Mouse (Mus musculus): ENCODE results near the gene Dgkg. TPM values are rescaled to one million over a fixed set of nuclear protein-coding genes. Genes with fewer than 3 reads are reported as not detected.

Dgkg gene
- polyA plus RNA-seq, 1 experiment from 2014 or later, result 0.47 TPM

DNA sequence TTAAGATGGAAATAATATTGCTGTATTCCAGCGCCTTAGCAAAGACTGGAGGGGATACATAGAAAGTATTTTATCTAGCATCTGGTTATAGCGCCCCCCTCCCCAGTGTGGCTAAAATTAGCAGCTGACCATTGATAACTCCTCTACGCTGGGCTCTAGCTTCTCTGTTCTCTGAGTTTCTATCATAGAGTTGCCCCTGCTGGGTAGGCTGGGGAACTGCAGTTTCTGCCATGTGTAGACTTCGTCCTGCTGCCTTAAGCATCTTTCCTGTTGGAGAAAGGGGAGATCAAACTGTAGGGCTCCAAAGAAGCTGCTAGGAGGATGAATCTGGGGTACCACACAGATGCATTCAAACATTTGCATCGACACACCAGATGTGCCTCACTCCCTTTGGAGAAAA is 76.9 kb downstream of the Dgkg start:
- H3K4me3 ChIP-seq (ENCODE audit: low read depth, low read length), result no peak overlapping the region
- DNase-seq (ENCODE audit: low spot score), result no peak
- peaks cover 3% of the 10 kb centered on the region; the same call in 1 of the 2 replicates for H3K4me1 ChIP-seq (replicated peaks; ENCODE audit: control insufficient read depth, insufficient read depth, low read length)
- ATAC-seq (replicated peaks; ENCODE audit: low FRiP score), result no peak
- H3K27ac ChIP-seq (ENCODE audit: low read depth, low read length), result no peak overlapping the region
- no peak overlapping the region for H3K4me2 ChIP-seq (ENCODE audit: low read depth, low read length, severe bottlenecking)
- whole genome bisulfite sequencing, result 50% methylated on average over 5 of the region's 5 CpGs
- no peaks in the 10 kb centered on the region for H3K27me3 ChIP-seq (ENCODE audit: control insufficient read depth, insufficient read depth, low read length)
- H3K9ac ChIP-seq (ENCODE audit: low read length), result no peak overlapping the region
- H3K9me3 ChIP-seq (ENCODE audit: control insufficient read depth, low read length), result no peaks in the 10 kb centered on the region
- H3K36me3 ChIP-seq (ENCODE audit: control insufficient read depth, insufficient read depth, low read length), result no peaks in the 10 kb centered on the region

DNA sequence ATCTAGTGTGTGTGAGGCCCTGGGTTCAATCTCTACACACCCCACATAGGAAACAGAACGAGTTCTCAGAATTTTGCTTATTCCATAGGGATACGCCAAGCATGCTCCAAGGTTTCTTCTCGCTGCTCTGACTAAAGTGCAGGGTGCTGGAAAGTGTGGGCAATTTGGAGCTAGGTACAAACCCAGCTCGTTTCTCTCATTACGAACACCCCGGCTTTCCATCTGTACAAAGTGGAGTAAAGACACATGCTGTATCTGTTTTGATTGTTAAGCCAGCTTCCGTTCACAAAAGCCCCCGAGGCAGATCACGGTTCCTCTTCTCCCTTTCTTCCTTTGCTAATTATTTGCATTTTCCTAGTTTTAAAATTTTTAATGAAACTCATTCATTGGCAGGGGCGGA is 78.1 kb downstream of the Dgkg start:
- Histone ChIP-seq H3K27me3 (ENCODE audit: control insufficient read depth, insufficient read depth, low read length) (no peaks in the 10 kb centered on the region), H3K4me2 (ENCODE audit: low read depth, low read length, severe bottlenecking) (no peak overlapping the region), H3K4me3 (ENCODE audit: low read depth, low read length) (no peak overlapping the region), H3K36me3 (ENCODE audit: control insufficient read depth, insufficient read depth, low read length) (no peaks in the 10 kb centered on the region), H3K4me1 (replicated peaks; ENCODE audit: control insufficient read depth, insufficient read depth, low read length) (peaks cover 3% of the 10 kb centered on the region; the same call in 1 of the 2 replicates), H3K9me3 (ENCODE audit: control insufficient read depth, low read length) (no peaks in the 10 kb centered on the region), H3K27ac (ENCODE audit: low read depth, low read length) (no peak overlapping the region), H3K9ac (ENCODE audit: low read length) (no peak overlapping the region)
- DNase-seq (ENCODE audit: low spot score) (no peak), ATAC-seq (replicated peaks; ENCODE audit: low FRiP score) (no peak)
- 83% methylated on average over 10 of the region's 10 CpGs for WGBS

DNA sequence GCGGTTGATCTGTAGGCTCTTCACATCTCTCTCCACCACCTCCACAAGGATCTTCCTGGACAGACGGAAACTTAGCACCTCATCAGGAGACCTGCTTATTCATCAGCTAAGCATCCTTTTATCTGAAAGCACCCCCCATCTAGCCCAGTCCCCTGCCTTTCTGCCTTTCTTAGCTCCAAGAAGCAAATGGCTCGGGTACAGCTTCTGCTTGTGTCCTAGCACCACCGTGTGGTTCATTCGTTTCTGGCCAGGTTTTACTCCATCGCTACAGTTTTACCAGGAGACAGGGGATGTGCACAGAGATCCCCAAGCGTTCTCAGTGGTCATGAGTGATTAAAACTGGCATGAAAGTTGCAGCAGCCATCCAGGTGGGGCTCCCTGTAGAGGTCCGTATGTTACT is 79.4 kb downstream of the Dgkg start:
- no peak overlapping the region for H3K9ac ChIP-seq (ENCODE audit: low read length)
- no peak for ATAC-seq (replicated peaks; ENCODE audit: low FRiP score)
- no peak overlapping the region for H3K4me3 ChIP-seq (ENCODE audit: low read depth, low read length)
- no peaks in the 10 kb centered on the region for H3K9me3 ChIP-seq (ENCODE audit: control insufficient read depth, low read length)
- DNase-seq (ENCODE audit: low spot score), result no peak
- H3K4me1 ChIP-seq (replicated peaks; ENCODE audit: control insufficient read depth, insufficient read depth, low read length), result peaks cover 2% of the 10 kb centered on the region; the same call in 1 of the 2 replicates
- no peak overlapping the region for H3K4me2 ChIP-seq (ENCODE audit: low read depth, low read length, severe bottlenecking)
- 60% methylated on average over 8 of the region's 8 CpGs for WGBS
- H3K27me3 ChIP-seq (ENCODE audit: control insufficient read depth, insufficient read depth, low read length), result 0 out of 2 replicates have a peak, but pooled peaks cover 2% of the 10 kb centered on the region
- no peaks in the 10 kb centered on the region for H3K36me3 ChIP-seq (ENCODE audit: control insufficient read depth, insufficient read depth, low read length)
- H3K27ac ChIP-seq (ENCODE audit: low read depth, low read length), result no peak overlapping the region

DNA sequence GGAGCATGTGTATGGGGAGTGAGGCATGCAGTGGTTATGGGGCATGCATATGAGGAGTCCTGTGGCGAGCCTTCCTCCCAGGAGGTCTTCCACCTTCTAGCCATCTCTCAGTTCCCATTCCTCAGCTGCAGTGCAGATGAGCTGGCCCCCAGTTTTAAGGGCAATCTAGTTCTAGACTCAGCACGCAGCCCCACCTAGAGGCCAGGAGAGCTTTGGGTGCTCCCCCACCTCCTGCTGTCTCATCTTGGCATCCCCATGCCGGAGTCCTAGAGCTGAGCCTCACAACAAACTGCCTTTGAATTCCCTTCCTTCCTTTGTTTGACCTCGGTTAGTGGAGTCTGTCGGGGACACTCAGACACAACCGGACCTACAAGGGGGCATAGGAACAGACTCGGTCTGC is 82.9 kb downstream of the Dgkg start:
- H3K9ac ChIP-seq (ENCODE audit: low read length), result no peak overlapping the region
- H3K9me3 ChIP-seq (ENCODE audit: control insufficient read depth, low read length), result no peaks in the 10 kb centered on the region
- ATAC-seq (replicated peaks; ENCODE audit: low FRiP score) (no peak), DNase-seq (ENCODE audit: low spot score) (no peak)
- no peak overlapping the region for H3K4me3 ChIP-seq (ENCODE audit: low read depth, low read length)
- 0 out of 2 replicates have a peak, but pooled peaks cover 3% of the 10 kb centered on the region for H3K27me3 ChIP-seq (ENCODE audit: control insufficient read depth, insufficient read depth, low read length)
- H3K36me3 ChIP-seq (ENCODE audit: control insufficient read depth, insufficient read depth, low read length), result no peaks in the 10 kb centered on the region
- no peak overlapping the region for H3K27ac ChIP-seq (ENCODE audit: low read depth, low read length)
- H3K4me2 ChIP-seq (ENCODE audit: low read depth, low read length, severe bottlenecking), result no peak overlapping the region
- no peaks in the 10 kb centered on the region for H3K4me1 ChIP-seq (replicated peaks; ENCODE audit: control insufficient read depth, insufficient read depth, low read length)
- WGBS, result 77% methylated on average over 7 of the region's 7 CpGs

DNA sequence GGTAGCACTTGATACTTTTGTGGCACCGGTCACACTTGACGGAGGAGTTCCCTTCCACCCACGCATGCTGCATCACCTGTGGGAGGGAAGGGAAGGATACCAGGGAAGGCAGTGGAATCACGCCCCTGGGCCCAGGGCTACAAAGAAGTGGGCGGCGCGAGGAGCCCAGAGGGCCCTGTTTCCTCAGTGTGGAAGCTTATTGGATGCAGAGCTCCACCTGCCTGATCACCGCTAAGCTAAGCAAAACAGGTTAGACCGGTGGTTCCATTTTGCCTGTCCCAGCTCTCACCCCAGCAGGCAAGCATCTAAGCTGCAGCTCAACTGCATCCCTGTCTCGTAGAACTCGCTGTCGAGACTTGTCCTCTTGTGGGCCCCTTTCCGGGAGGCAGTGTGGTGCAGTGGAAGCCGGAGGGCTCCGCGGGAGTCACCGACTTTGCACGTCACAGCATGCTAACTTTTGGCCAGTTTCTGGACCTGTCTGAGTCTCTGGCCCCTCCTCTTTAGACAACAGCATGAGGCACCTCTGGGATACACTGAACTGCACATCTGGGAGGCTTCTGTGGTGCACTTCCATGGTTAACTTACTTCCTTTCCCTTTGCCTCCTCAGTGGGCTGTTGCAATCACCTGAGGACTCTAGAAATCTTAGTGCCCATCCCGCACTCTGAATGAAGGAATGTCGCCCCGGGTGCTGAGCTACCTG is 84.2 kb downstream of the Dgkg start:
- DNase-seq (ENCODE audit: low spot score) (no peak), ATAC-seq (replicated peaks; ENCODE audit: low FRiP score) (no peak)
- no peaks in the 10 kb centered on the region for H3K36me3 ChIP-seq (ENCODE audit: control insufficient read depth, insufficient read depth, low read length)
- no peaks in the 10 kb centered on the region for H3K4me1 ChIP-seq (replicated peaks; ENCODE audit: control insufficient read depth, insufficient read depth, low read length)
- H3K9ac ChIP-seq (ENCODE audit: low read length), result no peak overlapping the region
- no peaks in the 10 kb centered on the region for H3K9me3 ChIP-seq (ENCODE audit: control insufficient read depth, low read length)
- 43% methylated on average over 21 of the region's 21 CpGs for whole genome bisulfite sequencing
- 0 out of 2 replicates have a peak, but pooled peaks cover 3% of the 10 kb centered on the region for H3K27me3 ChIP-seq (ENCODE audit: control insufficient read depth, insufficient read depth, low read length)
- no peak overlapping the region for H3K4me2 ChIP-seq (ENCODE audit: low read depth, low read length, severe bottlenecking)
- no peak overlapping the region for H3K4me3 ChIP-seq (ENCODE audit: low read depth, low read length)
- no peak overlapping the region for H3K27ac ChIP-seq (ENCODE audit: low read depth, low read length)

GRCm38 (mm10) chr16:22564907-22565272 is 92.1 kb downstream of the Dgkg start:
- H3K27ac ChIP-seq (ENCODE audit: low read depth, low read length), result no peak overlapping the region
- no peak overlapping the region for H3K4me2 ChIP-seq (ENCODE audit: low read depth, low read length, severe bottlenecking)
- WGBS, result 79% methylated on average over 3 of the region's 3 CpGs
- H3K36me3 ChIP-seq (ENCODE audit: control insufficient read depth, insufficient read depth, low read length), result no peaks in the 10 kb centered on the region
- no peaks in the 10 kb centered on the region for H3K4me1 ChIP-seq (replicated peaks; ENCODE audit: control insufficient read depth, insufficient read depth, low read length)
- DNase-seq (ENCODE audit: low spot score), result no peak
- H3K9me3 ChIP-seq (ENCODE audit: control insufficient read depth, low read length), result no peaks in the 10 kb centered on the region
- H3K9ac ChIP-seq (ENCODE audit: low read length), result no peak overlapping the region
- H3K4me3 ChIP-seq (ENCODE audit: low read depth, low read length), result no peak overlapping the region
- no peak; the same call in 1 of the 2 replicates for ATAC-seq (replicated peaks; ENCODE audit: low FRiP score)
- H3K27me3 ChIP-seq (ENCODE audit: control insufficient read depth, insufficient read depth, low read length), result no peaks in the 10 kb centered on the region

DNA sequence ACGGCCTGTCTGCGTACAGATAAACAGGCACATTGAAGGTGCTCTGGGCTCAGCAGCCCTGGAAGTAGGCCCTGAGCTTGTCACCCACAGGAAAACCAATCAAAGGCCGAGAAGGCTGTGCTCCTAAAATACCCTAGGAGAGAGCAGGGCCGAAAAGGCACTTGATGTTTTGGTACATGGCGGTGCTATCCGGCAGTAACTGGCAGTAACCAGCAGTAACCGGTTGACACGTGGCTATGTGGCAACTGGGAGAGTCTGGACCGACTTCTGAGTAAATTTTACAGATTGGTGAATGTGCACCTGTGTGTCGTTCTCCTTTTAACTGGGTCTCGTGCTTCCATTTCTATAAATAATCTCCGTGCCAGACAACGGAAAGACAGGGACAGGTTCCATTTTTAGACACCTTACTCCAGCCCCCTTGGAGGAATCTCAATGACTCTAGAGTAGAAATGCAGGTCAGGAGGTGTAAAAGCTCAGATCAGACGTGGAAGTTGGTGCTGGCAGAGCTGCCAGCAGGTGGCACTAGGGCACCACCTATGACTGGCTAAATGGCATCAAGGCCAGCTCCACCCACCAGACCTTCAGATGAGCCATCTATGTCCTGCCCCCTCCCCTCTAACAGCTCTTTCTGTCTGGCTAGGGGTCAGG is 92.6 kb downstream of the Dgkg start:
- peak; percentile 81 for DNase-seq (ENCODE audit: low spot score)
- 66% methylated on average over 14 of the region's 14 CpGs for WGBS
- Histone ChIP-seq H3K4me3 (ENCODE audit: low read depth, low read length) (no peak overlapping the region), H3K9ac (ENCODE audit: low read length) (no peak overlapping the region), H3K27me3 (ENCODE audit: control insufficient read depth, insufficient read depth, low read length) (no peaks in the 10 kb centered on the region), H3K4me1 (replicated peaks; ENCODE audit: control insufficient read depth, insufficient read depth, low read length) (no peaks in the 10 kb centered on the region), H3K9me3 (ENCODE audit: control insufficient read depth, low read length) (no peaks in the 10 kb centered on the region), H3K27ac (ENCODE audit: low read depth, low read length) (no peak overlapping the region), H3K4me2 (ENCODE audit: low read depth, low read length, severe bottlenecking) (no peak overlapping the region), H3K36me3 (ENCODE audit: control insufficient read depth, insufficient read depth, low read length) (no peaks in the 10 kb centered on the region)
- ATAC-seq (replicated peaks; ENCODE audit: low FRiP score), result no peak; the same call in 1 of the 2 replicates

- H3K4me1 ChIP-seq (replicated peaks; ENCODE audit: control insufficient read depth, insufficient read depth, low read length), result no peaks in the 10 kb centered on the region
- no peaks in the 10 kb centered on the region for H3K27me3 ChIP-seq (ENCODE audit: control insufficient read depth, insufficient read depth, low read length)
- H3K4me2 ChIP-seq (ENCODE audit: low read depth, low read length, severe bottlenecking), result no peak overlapping the region
These were observed 93.4 kb downstream of the Dgkg start for GRCm38 (mm10) chr16:22563594-22563993.

GRCm38 (mm10) chr16:22554996-22555395 is 102.0 kb downstream of the Dgkg start:
- no peak overlapping the region for H3K9ac ChIP-seq (ENCODE audit: low read length)
- H3K9me3 ChIP-seq (ENCODE audit: control insufficient read depth, low read length), result no peaks in the 10 kb centered on the region
- no peak for DNase-seq (ENCODE audit: low spot score)
- H3K27ac ChIP-seq (ENCODE audit: low read depth, low read length), result no peak overlapping the region
- H3K27me3 ChIP-seq (ENCODE audit: control insufficient read depth, insufficient read depth, low read length), result peaks cover 2% of the 10 kb centered on the region; the same call in 1 of the 2 replicates
- H3K36me3 ChIP-seq (ENCODE audit: control insufficient read depth, insufficient read depth, low read length), result no peaks in the 10 kb centered on the region
- H3K4me1 ChIP-seq (replicated peaks; ENCODE audit: control insufficient read depth, insufficient read depth, low read length), result no peaks in the 10 kb centered on the region
- WGBS, result 29% methylated on average over 2 of the region's 2 CpGs
- no peak for ATAC-seq (replicated peaks; ENCODE audit: low FRiP score)
- no peak overlapping the region for H3K4me3 ChIP-seq (ENCODE audit: low read depth, low read length)
- H3K4me2 ChIP-seq (ENCODE audit: low read depth, low read length, severe bottlenecking), result no peak overlapping the region

More at GRCm38 (mm10) chr16:22563594-22563993, 93.4 kb downstream of the Dgkg start:
- no peak overlapping the region for H3K9ac ChIP-seq (ENCODE audit: low read length)
- ATAC-seq (replicated peaks; ENCODE audit: low FRiP score) (no peak), DNase-seq (ENCODE audit: low spot score) (no peak)
- no peak overlapping the region for H3K4me3 ChIP-seq (ENCODE audit: low read depth, low read length)
- H3K36me3 ChIP-seq (ENCODE audit: control insufficient read depth, insufficient read depth, low read length), result no peaks in the 10 kb centered on the region
- no peaks in the 10 kb centered on the region for H3K9me3 ChIP-seq (ENCODE audit: control insufficient read depth, low read length)
- no peak overlapping the region for H3K27ac ChIP-seq (ENCODE audit: low read depth, low read length)
